Mouse (Mus musculus): ENCODE results near the gene Slc27a3. TPM values are rescaled to one million over a fixed set of nuclear protein-coding genes. Genes with fewer than 3 reads are reported as not detected.

The Slc27a3 gene
- 0.72 and 0.83 TPM in 2 replicates for polyA plus RNA-seq (2012; ENCODE audit: insufficient read depth, insufficient read length, missing spikeins)

DNA sequence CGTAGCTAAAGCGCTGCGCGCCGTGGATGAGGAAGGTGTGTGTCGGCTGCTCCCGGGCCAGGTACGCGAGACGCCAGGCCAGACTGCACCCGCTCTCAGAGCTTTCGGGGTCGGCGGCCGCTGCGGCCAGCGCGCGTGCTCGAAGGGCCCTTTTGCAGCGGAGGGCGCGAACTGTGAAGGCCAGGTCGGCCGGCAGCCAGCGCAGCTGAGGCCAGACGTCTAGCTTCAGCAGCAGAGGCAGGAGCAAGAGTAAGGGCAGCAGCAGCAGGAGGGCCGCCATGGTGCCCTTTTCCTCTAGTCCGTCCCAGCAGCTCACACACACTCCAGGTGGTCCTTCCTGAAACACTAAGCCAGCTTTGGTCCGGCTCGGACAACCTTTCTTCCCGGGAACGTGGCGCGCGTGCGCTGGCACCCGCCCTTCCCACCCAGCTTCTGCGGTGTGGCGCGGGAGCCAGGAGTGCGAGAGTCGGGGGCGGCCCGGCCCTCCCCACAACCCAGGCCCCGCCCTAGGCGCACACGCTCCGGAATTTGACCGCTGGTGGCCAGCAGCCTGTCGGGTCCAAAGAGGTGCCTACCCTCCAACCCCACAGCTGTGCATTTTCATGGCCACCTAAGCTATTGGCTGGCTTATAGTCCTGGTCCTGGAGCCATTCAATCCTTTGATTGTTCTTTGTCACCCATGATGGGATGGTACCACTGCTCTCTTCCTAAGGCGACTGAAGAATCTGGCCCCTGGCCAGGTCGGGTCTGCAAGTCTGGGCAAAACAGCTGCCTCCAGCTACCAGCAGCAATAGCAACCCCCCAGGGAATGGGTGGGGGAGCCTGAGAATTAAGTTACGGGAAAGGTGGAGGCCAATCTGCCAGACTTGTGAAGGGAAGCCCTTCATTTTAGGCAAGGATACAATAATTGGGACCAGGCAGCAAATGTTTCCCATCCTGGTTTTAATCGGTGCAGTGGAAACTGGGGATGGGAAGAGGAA lies at the start of gene Slc27a3:
Gene Slc27a3, minus strand, starts transcription at position 428 of the 980 bp plus-strand sequence.
- Histone ChIP-seq H3K4me1 (ENCODE audit: control insufficient read depth, insufficient read depth, low read length) (peaks cover 14% of the 10 kb centered on the region), H3K4me3 (ENCODE audit: insufficient read depth, low read length) (peak within 1 kb of the TSS; percentile 66), H3K27ac (ENCODE audit: insufficient read depth, low read depth, low read length) (no peak within 1 kb of the TSS)
- TF ChIP-seq POLR2A (IDR thresholded peaks at IDR 0.05; ENCODE audit: borderline replicate concordance, low read depth, low read length) (no peak), CTCF (IDR thresholded peaks at IDR 0.05; ENCODE audit: low read depth, low read length) (no peak)

GRCm38 (mm10) chr3:90437131-90437530 lies 47.4 kb upstream of the Slc27a3 start:
- Histone ChIP-seq H3K4me3 (ENCODE audit: insufficient read depth, low read length) (no peak overlapping the region), H3K27ac (ENCODE audit: insufficient read depth, low read depth, low read length) (no peak overlapping the region), H3K4me1 (ENCODE audit: control insufficient read depth, insufficient read depth, low read length) (peaks cover 16% of the 10 kb centered on the region)
- TF ChIP-seq POLR2A (IDR thresholded peaks at IDR 0.05; ENCODE audit: borderline replicate concordance, low read depth, low read length) (no peak), CTCF (IDR thresholded peaks at IDR 0.05; ENCODE audit: low read depth, low read length) (no peak)

- Histone ChIP-seq H3K4me1 (ENCODE audit: control insufficient read depth, insufficient read depth, low read length) (peaks cover 32% of the 10 kb centered on the region), H3K4me3 (ENCODE audit: insufficient read depth, low read length) (peak overlapping the region; percentile 70), H3K27ac (ENCODE audit: insufficient read depth, low read depth, low read length) (peak overlapping the region; percentile 39; the same call in 1 of the 2 replicates)
- TF ChIP-seq CTCF (IDR thresholded peaks at IDR 0.05; ENCODE audit: low read depth, low read length) (no peak), POLR2A (IDR thresholded peaks at IDR 0.05; ENCODE audit: borderline replicate concordance, low read depth, low read length) (no peak)
Measured at GRCm38 (mm10) chr3:90434073-90434730, 44.5 kb upstream of the Slc27a3 start.

DNA sequence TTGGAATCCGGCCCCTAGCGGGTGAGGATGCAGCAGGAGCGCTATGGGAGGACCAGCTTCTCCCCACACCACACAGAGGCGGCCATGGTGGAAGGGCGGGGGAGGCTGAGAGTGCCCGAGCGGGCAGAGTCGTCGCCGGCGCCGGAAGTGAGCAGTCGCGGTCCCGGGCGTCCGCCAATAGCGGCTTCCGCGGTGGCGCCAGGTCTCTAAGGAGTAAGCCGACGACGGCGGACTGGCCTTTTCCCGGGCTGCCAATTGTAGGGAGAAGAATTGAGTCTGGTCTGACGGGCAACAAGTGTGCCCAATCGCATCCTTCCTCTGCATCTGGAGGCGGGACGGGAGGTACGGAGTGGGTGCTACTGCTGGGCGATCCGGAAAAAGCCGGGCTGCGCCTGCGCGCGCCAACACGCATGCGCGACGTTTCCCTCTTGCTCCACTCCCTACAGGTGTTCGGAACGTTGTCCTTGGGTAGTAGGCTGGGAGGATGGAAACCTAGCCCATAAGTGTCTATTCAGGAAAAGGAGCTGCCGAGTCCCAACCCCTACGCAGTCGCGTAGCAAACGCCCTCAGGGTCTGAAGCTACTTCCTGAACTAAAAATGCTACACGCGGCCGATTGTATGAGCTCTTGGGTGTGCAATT lies 43.8 kb upstream of the Slc27a3 start, which contains the start of gene Ints3:
Gene Ints3, minus strand, starts transcription at position 242 of the 640 bp plus-strand sequence.
- Histone ChIP-seq H3K4me3 (ENCODE audit: insufficient read depth, low read length) (peak within 1 kb of the TSS; percentile 72), H3K27ac (ENCODE audit: insufficient read depth, low read depth, low read length) (peak within 1 kb of the TSS; percentile 90), H3K4me1 (ENCODE audit: control insufficient read depth, insufficient read depth, low read length) (peaks cover 31% of the 10 kb centered on the region)
- TF ChIP-seq POLR2A (IDR thresholded peaks at IDR 0.05; ENCODE audit: borderline replicate concordance, low read depth, low read length) (peak; percentile 66; the same call in 1 of the 2 replicates), CTCF (IDR thresholded peaks at IDR 0.05; ENCODE audit: low read depth, low read length) (no peak)

- Histone ChIP-seq H3K27ac (ENCODE audit: insufficient read depth, low read depth, low read length) (peak overlapping the region; percentile 90), H3K4me3 (ENCODE audit: insufficient read depth, low read length) (peak overlapping the region; percentile 72), H3K4me1 (ENCODE audit: control insufficient read depth, insufficient read depth, low read length) (peaks cover 24% of the 10 kb centered on the region)
- no peak for TF ChIP-seq CTCF (IDR thresholded peaks at IDR 0.05; ENCODE audit: low read depth, low read length)
- no peak for TF ChIP-seq POLR2A (IDR thresholded peaks at IDR 0.05; ENCODE audit: borderline replicate concordance, low read depth, low read length)
Measured at GRCm38 (mm10) chr3:90432811-90433219, 43.1 kb upstream of the Slc27a3 start.

DNA sequence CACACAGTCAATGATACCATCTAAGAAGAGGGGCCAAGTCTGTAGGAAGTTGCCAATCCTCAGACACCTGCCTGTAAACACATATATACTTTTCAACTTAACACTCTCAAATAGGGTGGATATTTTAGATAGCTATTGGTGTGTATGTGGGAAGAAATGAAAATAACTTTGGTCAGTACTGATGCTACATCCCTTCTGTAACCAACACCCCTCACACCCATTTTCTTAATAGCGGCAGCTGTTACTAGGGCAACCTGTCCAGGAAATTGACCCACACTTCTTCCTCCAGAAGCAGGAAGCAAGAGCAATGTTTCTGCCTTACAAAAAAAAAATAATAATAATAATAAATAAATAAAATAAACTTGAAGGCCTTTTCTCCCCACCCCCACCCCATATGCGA lies 42.6 kb upstream of the Slc27a3 start:
- H3K4me1 ChIP-seq (ENCODE audit: control insufficient read depth, insufficient read depth, low read length) = peaks cover 20% of the 10 kb centered on the region
- H3K4me3 ChIP-seq (ENCODE audit: insufficient read depth, low read length) = peak overlapping the region; percentile 72
- peak overlapping the region; percentile 90; the same call in 1 of the 2 replicates for H3K27ac ChIP-seq (ENCODE audit: insufficient read depth, low read depth, low read length)
- TF ChIP-seq CTCF (IDR thresholded peaks at IDR 0.05; ENCODE audit: low read depth, low read length) = no peak
- no peak for TF ChIP-seq POLR2A (IDR thresholded peaks at IDR 0.05; ENCODE audit: borderline replicate concordance, low read depth, low read length)

GRCm38 (mm10) chr3:90429576-90429975 lies 39.8 kb upstream of the Slc27a3 start:
- peaks cover 19% of the 10 kb centered on the region for H3K4me1 ChIP-seq (ENCODE audit: control insufficient read depth, insufficient read depth, low read length)
- no peak overlapping the region for H3K4me3 ChIP-seq (ENCODE audit: insufficient read depth, low read length)
- H3K27ac ChIP-seq (ENCODE audit: insufficient read depth, low read depth, low read length) = no peak overlapping the region
- TF ChIP-seq CTCF (IDR thresholded peaks at IDR 0.05; ENCODE audit: low read depth, low read length) (no peak), POLR2A (IDR thresholded peaks at IDR 0.05; ENCODE audit: borderline replicate concordance, low read depth, low read length) (no peak)

DNA sequence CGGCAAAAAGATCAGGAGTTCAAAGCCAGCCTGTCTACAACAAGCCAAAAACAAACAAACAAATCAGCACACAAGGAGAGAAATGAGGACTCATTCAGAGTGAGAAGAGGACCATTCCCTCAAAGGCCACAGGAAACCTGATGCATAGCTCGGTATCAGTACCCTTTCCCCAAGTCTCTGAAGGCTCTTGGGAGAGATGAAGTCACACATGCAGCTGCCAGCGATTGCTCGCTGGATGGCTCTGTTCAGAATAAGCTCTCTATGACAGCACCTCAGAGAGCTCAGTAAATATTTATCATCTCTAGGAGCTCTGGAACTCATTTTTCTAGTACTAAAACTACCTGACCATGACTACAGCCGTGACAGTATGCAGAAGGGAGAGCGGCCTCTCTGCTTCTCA lies 38.4 kb upstream of the Slc27a3 start:
- Histone ChIP-seq H3K27ac (ENCODE audit: insufficient read depth, low read depth, low read length) (no peak overlapping the region), H3K4me1 (ENCODE audit: control insufficient read depth, insufficient read depth, low read length) (peaks cover 20% of the 10 kb centered on the region), H3K4me3 (ENCODE audit: insufficient read depth, low read length) (no peak overlapping the region)
- TF ChIP-seq CTCF (IDR thresholded peaks at IDR 0.05; ENCODE audit: low read depth, low read length) = no peak
- TF ChIP-seq POLR2A (IDR thresholded peaks at IDR 0.05; ENCODE audit: borderline replicate concordance, low read depth, low read length) = no peak

GRCm38 (mm10) chr3:90427574-90427973 lies 37.8 kb upstream of the Slc27a3 start:
- Histone ChIP-seq H3K4me3 (ENCODE audit: insufficient read depth, low read length) (no peak overlapping the region), H3K27ac (ENCODE audit: insufficient read depth, low read depth, low read length) (no peak overlapping the region), H3K4me1 (ENCODE audit: control insufficient read depth, insufficient read depth, low read length) (peaks cover 20% of the 10 kb centered on the region)
- TF ChIP-seq CTCF (IDR thresholded peaks at IDR 0.05; ENCODE audit: low read depth, low read length) (no peak), POLR2A (IDR thresholded peaks at IDR 0.05; ENCODE audit: borderline replicate concordance, low read depth, low read length) (no peak)
